Mouse (Mus musculus): Measurements from ENCODE around the gene Gm13199. TPM values are rescaled to one million over a fixed set of nuclear protein-coding genes. Genes with fewer than 3 reads are reported as not detected.

The Gm13199 gene
- polyA plus RNA-seq, 1 experiment from 2014 or later: 1.6 TPM

GRCm38 (mm10) chr2:5851866-5852265, 10.9 kb downstream of the Gm13199 start:
- H3K4me1 ChIP-seq (replicated peaks): peaks cover 2% of the 10 kb centered on the region; the same call in 1 of the 2 replicates
- no peak overlapping the region for H3K9ac ChIP-seq (replicated peaks)
- H3K36me3 ChIP-seq: peaks cover 36% of the 10 kb centered on the region
- H3K4me2 ChIP-seq (replicated peaks): no peak overlapping the region
- 90% methylated on average over 5 of the region's 5 CpGs for WGBS
- no peaks in the 10 kb centered on the region for H3K27me3 ChIP-seq
- no peak overlapping the region for H3K27ac ChIP-seq
- H3K4me3 ChIP-seq (replicated peaks): no peak overlapping the region
- no peak for ATAC-seq
- H3K9me3 ChIP-seq: no peaks in the 10 kb centered on the region

DNA sequence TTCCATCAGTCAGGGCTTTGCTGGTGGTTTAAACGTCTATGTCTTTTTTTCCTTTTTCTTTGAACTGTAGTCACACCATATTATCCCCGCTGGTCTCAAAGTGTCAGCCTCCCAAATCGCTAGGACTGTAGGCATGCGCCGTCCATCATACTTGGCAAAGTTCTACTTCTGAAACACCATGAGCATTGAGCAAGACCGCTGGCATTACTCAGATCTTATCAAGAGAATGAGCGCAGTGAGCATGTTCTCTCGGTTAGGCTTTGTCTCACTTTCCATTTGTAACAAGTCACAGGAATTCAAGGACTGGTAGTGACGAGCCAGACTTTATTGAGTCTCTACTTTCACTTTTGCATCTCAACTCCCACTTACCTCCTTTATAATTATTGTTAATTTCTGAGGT, 11.6 kb downstream of the Gm13199 start:
- no peak overlapping the region for H3K4me2 ChIP-seq (replicated peaks)

DNA sequence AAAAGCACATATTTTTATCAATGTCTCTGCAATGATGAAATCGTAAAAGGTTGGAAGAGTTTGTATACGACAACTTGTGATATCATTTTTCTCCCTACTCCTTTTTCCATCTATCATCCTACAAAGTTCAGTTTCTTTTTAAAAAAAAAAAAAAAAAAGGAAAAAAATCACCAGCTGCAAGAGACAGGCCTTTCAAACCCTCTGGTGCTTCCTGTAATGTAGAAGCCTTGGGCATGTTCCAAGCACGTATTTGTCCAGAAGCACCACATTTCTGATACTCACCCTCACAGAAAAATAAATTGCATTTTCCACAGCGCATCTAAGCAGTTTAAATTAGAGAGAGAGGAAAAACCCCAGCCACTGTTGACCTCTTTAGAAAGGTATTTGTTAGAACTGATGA, 16.9 kb downstream of the Gm13199 start:
- no peaks in the 10 kb centered on the region for H3K9me3 ChIP-seq
- peaks cover 30% of the 10 kb centered on the region for H3K36me3 ChIP-seq
- ATAC-seq: no peak
- 44% methylated on average over 4 of the region's 4 CpGs for WGBS
- peak overlapping the region; percentile 61 for H3K4me2 ChIP-seq (replicated peaks)
- H3K27me3 ChIP-seq: no peaks in the 10 kb centered on the region
- peak overlapping the region; percentile 82 for H3K9ac ChIP-seq (replicated peaks)
- H3K4me1 ChIP-seq (replicated peaks): peaks cover 26% of the 10 kb centered on the region
- H3K4me3 ChIP-seq (replicated peaks): peak overlapping the region; percentile 83
- no peak overlapping the region for H3K27ac ChIP-seq

More for the DNA sequence above, 11.6 kb downstream of the Gm13199 start:
- ATAC-seq: no peak
- Histone ChIP-seq H3K36me3 (peaks cover 33% of the 10 kb centered on the region), H3K4me1 (replicated peaks) (peaks cover 9% of the 10 kb centered on the region), H3K9me3 (no peaks in the 10 kb centered on the region), H3K4me3 (replicated peaks) (no peak overlapping the region), H3K27me3 (no peaks in the 10 kb centered on the region), H3K9ac (replicated peaks) (no peak overlapping the region), H3K27ac (no peak overlapping the region)
- WGBS: 94% methylated on average over 9 of the region's 9 CpGs

- no peaks in the 10 kb centered on the region for H3K9me3 ChIP-seq
- peak within 1 kb of the TSS; percentile 93 for H3K27ac ChIP-seq
- peaks cover 26% of the 10 kb centered on the region for H3K4me1 ChIP-seq (replicated peaks)
- H3K4me3 ChIP-seq (replicated peaks): peak within 1 kb of the TSS; percentile 83
- peak within 1 kb of the TSS; percentile 65 for H3K4me2 ChIP-seq (replicated peaks)
- H3K27me3 ChIP-seq: no peaks in the 10 kb centered on the region
- under 1% methylated on average over 53 of the region's 53 CpGs for whole genome bisulfite sequencing
- H3K36me3 ChIP-seq: peaks cover 30% of the 10 kb centered on the region
- H3K9ac ChIP-seq (replicated peaks): peak within 1 kb of the TSS; percentile 82
- ATAC-seq: peak; percentile 98
These were observed 17.7 kb downstream of the Gm13199 start, which contains the start of the genes Nudt5 and Cdc123 for GRCm38 (mm10) chr2:5844873-5845631. Nudt5 (plus strand) TSS chr2:5845019. Cdc123 (minus strand) TSS chr2:5845164.

DNA sequence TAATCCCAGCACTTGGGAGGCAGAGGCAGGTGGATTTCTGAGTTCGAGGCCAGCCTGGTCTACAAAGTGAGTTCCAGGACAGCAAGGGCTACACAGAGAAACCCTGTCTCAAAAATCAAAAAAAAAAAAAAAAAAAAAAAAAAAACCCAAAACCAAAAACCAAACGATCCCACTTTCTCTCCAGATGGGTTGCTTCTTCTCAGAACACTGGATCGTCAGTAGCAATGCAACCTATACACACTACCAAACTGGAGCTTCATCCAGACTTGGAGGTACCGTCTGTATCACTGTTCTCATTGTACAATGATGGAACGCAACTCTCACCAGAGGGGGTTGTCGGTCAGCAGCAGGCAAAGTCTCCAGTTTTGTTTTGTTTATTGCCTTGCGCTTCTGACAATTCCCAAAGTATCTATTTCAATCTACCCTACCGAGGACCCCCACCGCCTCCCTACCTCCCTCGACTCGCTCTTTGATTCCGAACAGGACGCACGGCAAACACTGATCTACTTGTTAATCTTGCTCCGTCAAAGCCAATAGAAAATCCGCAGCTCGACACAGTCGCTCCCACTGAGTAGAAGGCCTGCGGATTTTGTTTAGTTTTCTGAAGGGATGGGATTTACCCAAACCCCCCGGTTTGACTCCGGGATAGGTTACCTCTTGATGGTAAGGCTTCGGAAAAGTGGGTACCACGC, 18.4 kb downstream of the Gm13199 start:
- H3K4me1 ChIP-seq (replicated peaks): peaks cover 26% of the 10 kb centered on the region
- no peaks in the 10 kb centered on the region for H3K9me3 ChIP-seq
- peak overlapping the region; percentile 83 for H3K4me3 ChIP-seq (replicated peaks)
- WGBS: 3% methylated on average over 23 of the region's 23 CpGs
- H3K4me2 ChIP-seq (replicated peaks): peak overlapping the region; percentile 65
- peak overlapping the region; percentile 93 for H3K27ac ChIP-seq
- H3K9ac ChIP-seq (replicated peaks): peak overlapping the region; percentile 82
- ATAC-seq: peak; percentile 6; the same call in 1 of the 2 replicates
- H3K27me3 ChIP-seq: no peaks in the 10 kb centered on the region
- peaks cover 35% of the 10 kb centered on the region for H3K36me3 ChIP-seq

DNA sequence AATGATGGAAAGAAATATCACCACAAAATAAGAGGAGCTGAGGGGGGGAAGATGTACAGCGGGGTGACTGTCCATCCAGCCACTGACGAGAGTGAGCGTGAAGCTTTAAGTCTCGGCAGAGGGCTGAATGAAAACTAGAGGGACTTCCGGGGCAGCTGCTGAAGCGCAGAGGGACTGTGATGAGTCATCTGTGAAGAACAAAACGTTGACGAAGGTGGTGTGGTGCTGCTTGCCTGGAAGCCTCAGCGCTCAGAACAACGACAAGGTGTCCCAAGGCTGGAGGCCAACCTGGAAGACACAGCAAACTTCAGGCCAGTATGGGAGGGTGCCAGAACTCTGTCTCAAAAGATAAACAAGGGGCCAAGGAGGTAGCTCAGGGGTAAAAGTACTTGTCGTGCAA, 21.9 kb downstream of the Gm13199 start:
- Histone ChIP-seq H3K4me1 (replicated peaks) (peaks cover 14% of the 10 kb centered on the region), H3K4me3 (replicated peaks) (no peak overlapping the region), H3K36me3 (peaks cover 54% of the 10 kb centered on the region), H3K9ac (replicated peaks) (no peak overlapping the region), H3K27ac (no peak overlapping the region), H3K9me3 (no peaks in the 10 kb centered on the region), H3K27me3 (no peaks in the 10 kb centered on the region), H3K4me2 (replicated peaks) (no peak overlapping the region)
- WGBS: 97% methylated on average over 11 of the region's 11 CpGs
- no peak for ATAC-seq

DNA sequence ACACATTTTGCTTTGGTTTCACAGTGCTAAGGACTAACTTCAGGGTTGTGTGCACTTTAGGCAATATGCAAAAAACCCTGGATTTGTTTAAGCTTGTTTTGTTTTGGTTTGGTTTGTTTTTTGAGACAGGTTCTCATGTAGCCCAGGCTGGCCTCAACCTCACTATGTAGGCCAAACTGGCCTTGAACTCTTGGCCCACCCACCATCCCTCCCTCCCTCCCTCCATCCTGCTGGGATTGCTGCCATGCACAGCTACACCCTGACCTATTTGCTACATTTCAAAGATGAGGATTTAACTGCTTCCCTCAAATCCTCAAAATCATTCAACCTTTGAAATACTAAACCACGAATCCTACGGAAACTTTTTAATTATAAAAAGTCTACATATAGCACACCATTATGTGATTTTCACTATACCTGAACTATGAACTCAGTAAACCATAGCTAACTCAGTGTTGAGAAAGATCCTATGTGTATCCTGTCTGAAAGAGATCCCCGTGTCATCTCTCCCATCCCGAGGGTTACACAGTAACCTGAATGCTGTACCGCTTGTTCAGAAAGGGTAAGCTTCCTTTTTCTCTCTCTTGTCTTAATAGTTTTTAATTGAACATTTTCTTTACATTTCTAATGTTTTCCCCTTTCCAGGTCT, 37.3 kb downstream of the Gm13199 start:
- 96% methylated on average over 5 of the region's 5 CpGs for WGBS
- Histone ChIP-seq H3K9me3 (no peaks in the 10 kb centered on the region), H3K4me1 (replicated peaks) (no peaks in the 10 kb centered on the region), H3K4me2 (replicated peaks) (no peak overlapping the region), H3K36me3 (peaks cover 59% of the 10 kb centered on the region), H3K4me3 (replicated peaks) (no peak overlapping the region), H3K27me3 (no peaks in the 10 kb centered on the region), H3K27ac (no peak overlapping the region), H3K9ac (replicated peaks) (no peak overlapping the region)
- ATAC-seq: no peak

DNA sequence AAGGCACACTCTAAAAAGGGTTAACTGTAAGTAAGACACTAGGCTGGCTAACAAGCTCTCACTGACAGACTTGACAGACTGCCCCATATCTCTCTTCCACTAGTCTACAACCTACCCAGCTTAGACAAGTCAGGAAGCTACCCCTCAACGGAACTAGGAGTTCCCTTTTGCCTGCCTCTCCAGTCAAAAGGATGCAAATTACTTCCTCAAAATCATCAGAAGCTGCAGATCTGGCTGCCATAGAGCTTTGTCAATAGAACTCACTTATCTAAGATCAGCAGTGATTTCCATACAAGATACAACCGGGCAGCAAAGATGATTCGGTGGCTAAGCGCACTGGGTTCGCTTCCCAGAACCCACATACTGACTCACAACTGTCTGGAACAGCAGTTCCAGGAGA, 38.0 kb downstream of the Gm13199 start:
- ATAC-seq: no peak
- H3K9me3 ChIP-seq: no peaks in the 10 kb centered on the region
- 91% methylated on average over 5 of the region's 5 CpGs for WGBS
- no peak overlapping the region for H3K9ac ChIP-seq (replicated peaks)
- H3K27me3 ChIP-seq: no peaks in the 10 kb centered on the region
- peaks cover 60% of the 10 kb centered on the region for H3K36me3 ChIP-seq
- H3K4me1 ChIP-seq (replicated peaks): no peaks in the 10 kb centered on the region
- no peak overlapping the region for H3K4me2 ChIP-seq (replicated peaks)
- H3K4me3 ChIP-seq (replicated peaks): no peak overlapping the region
- H3K27ac ChIP-seq: no peak overlapping the region

DNA sequence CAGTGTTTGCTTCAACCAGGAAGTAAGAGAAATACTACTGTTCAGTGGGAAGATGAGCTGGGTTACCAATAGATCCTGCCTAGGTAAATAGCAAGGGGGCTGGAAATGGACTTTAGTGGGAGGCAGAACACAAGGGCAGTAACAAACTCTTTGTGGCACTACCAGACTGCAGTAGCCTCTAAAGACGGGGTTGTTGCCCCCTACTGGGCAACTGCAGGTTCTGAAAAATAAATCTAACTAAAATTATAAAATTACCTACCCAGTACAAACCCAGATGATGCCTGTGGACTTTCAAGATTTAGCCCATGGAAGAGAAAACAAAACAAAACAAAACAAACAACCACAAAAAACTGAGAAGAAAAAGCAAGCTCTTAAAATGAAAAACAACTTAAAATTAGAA, 38.5 kb downstream of the Gm13199 start:
- H3K27me3 ChIP-seq: no peaks in the 10 kb centered on the region
- no peak for ATAC-seq
- H3K4me3 ChIP-seq (replicated peaks): no peak overlapping the region
- WGBS: 32% methylated on average over 1 of the region's 1 CpGs
- H3K9ac ChIP-seq (replicated peaks): no peak overlapping the region
- no peak overlapping the region for H3K4me2 ChIP-seq (replicated peaks)
- H3K36me3 ChIP-seq: peaks cover 62% of the 10 kb centered on the region
- H3K27ac ChIP-seq: no peak overlapping the region
- no peaks in the 10 kb centered on the region for H3K9me3 ChIP-seq
- no peaks in the 10 kb centered on the region for H3K4me1 ChIP-seq (replicated peaks)

DNA sequence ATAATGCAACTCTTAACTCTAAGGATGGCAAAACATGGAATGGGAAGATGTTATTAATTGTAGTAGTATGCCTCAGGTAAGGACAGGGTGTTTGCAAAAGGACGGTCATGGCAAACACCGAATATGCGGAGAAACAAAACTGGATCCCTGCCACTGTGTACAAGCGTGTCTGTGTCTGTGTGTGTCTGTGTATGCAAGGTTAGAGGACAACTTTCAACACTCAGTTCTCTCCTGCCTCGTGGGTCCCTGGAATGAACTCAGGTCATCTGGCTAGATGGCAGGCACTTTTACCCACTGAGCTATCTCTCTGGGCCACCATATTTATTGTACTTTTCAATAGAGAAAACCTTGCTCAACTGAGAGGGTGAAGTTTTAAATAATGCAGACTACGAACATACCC, 40.3 kb downstream of the Gm13199 start:
- H3K27ac ChIP-seq: no peak overlapping the region
- no peaks in the 10 kb centered on the region for H3K27me3 ChIP-seq
- H3K4me1 ChIP-seq (replicated peaks): no peaks in the 10 kb centered on the region
- no peak for ATAC-seq
- H3K9me3 ChIP-seq: no peaks in the 10 kb centered on the region
- H3K9ac ChIP-seq (replicated peaks): no peak overlapping the region
- H3K4me3 ChIP-seq (replicated peaks): no peak overlapping the region
- H3K4me2 ChIP-seq (replicated peaks): no peak overlapping the region
- 97% methylated on average over 6 of the region's 6 CpGs for WGBS
- H3K36me3 ChIP-seq: peaks cover 67% of the 10 kb centered on the region

GRCm38 (mm10) chr2:5821264-5821663, 41.5 kb downstream of the Gm13199 start:
- Histone ChIP-seq H3K27me3 (no peaks in the 10 kb centered on the region), H3K4me3 (replicated peaks) (no peak overlapping the region), H3K9ac (replicated peaks) (no peak overlapping the region), H3K36me3 (peaks cover 68% of the 10 kb centered on the region), H3K4me2 (replicated peaks) (no peak overlapping the region), H3K27ac (no peak overlapping the region), H3K4me1 (replicated peaks) (no peaks in the 10 kb centered on the region), H3K9me3 (no peaks in the 10 kb centered on the region)
- no peak for ATAC-seq
- whole genome bisulfite sequencing: 92% methylated on average over 10 of the region's 10 CpGs
